Mouse (Mus musculus) R1 (cell line): ENCODE measurements around the gene Rb1.

Source experiments
- DNase-seq: peaks from one replicate; pipeline ENCODE4 v3.0.0-alpha.2; 2018; ENCODE audit warnings: low read depth, low spot score

The Rb1 gene

GRCm38 (mm10) chr14:73162192-73162800, 163.3 kb downstream of the Rb1 start:
- DNase-seq: no peak

- DNase-seq: no peak
Observed at GRCm38 (mm10) chr14:73161303-73161702, 164.3 kb downstream of the Rb1 start.

GRCm38 (mm10) chr14:73148125-73148524, 177.5 kb downstream of the Rb1 start:
- DNase-seq: no peak

- DNase-seq: no peak
Observed at GRCm38 (mm10) chr14:73146721-73147120, 178.9 kb downstream of the Rb1 start.

GRCm38 (mm10) chr14:73145531-73145930, 180.1 kb downstream of the Rb1 start:
- DNase-seq: no peak

- DNase-seq: no peak
Observed at GRCm38 (mm10) chr14:73143710-73144420, 181.8 kb downstream of the Rb1 start.

GRCm38 (mm10) chr14:73142896-73143709, 182.5 kb downstream of the Rb1 start:
- peak; percentile 83 for DNase-seq

GRCm38 (mm10) chr14:73142421-73142895, 183.2 kb downstream of the Rb1 start:
- no peak for DNase-seq

GRCm38 (mm10) chr14:73141800-73142199, 183.8 kb downstream of the Rb1 start:
- DNase-seq: no peak

- DNase-seq: no peak
Observed at GRCm38 (mm10) chr14:73139866-73140265, 185.8 kb downstream of the Rb1 start.

GRCm38 (mm10) chr14:73138483-73138882, 187.1 kb downstream of the Rb1 start:
- DNase-seq: no peak

- no peak for DNase-seq
Observed at GRCm38 (mm10) chr14:73137234-73137633, 188.4 kb downstream of the Rb1 start.
